11 mouse cellular contexts compared by ENCODE assay signal in genomic region chr4:150872681-150873080, GRCm38 (mm10). TPM values are rescaled to one million over a fixed set of nuclear protein-coding genes. Genes with fewer than 3 reads are reported as not detected.
DNase-seq lines count a peak whose midpoint lies in the region; ATAC-seq and TF ChIP-seq lines count a peak whose summit lies in the region.
"Had no signal": no experiment of that assay in that cellular context is flagged by ENCODE, and none has a peak within 500 bp of the region (broad histone marks: within the 10 kb centered on the region; RNA-seq: fewer than 3 reads in every experiment).

No protein-coding gene starts in this region.

- ATAC-seq in heart, embryonic 16.5 days (replicated peaks; ENCODE audit: extremely low read depth, insufficient read depth, low FRiP score): no peak
- ATAC-seq in lung, postnatal 0 days: no peak

- TF ChIP-seq CTCF in lung, postnatal 0 days (IDR thresholded peaks at IDR 0.05): no peak

- no peak overlapping the region for H3K4me2 ChIP-seq in heart, embryonic 16.5 days (ENCODE audit: low read depth, low read length)
- H3K4me2 ChIP-seq in lung, postnatal 0 days (replicated peaks; ENCODE audit: low read depth, low read length): no peak overlapping the region

- H3K9me3 ChIP-seq in heart, embryonic 16.5 days (replicated peaks; ENCODE audit: control insufficient read depth, low read length): no peaks in the 10 kb centered on the region
- no peaks in the 10 kb centered on the region for H3K9me3 ChIP-seq in lung, postnatal 0 days (ENCODE audit: low read length)
- no peaks in the 10 kb centered on the region for H3K9me3 ChIP-seq in limb, embryonic 10.5 days (replicated peaks)

- intact Hi-C loops in heart, postnatal 10 days (cut with DNase I): no loop called here

- H3K9ac ChIP-seq in heart, embryonic 16.5 days (ENCODE audit: low read length): no peak overlapping the region
- H3K9ac ChIP-seq in lung, postnatal 0 days (replicated peaks; ENCODE audit: low read depth): no peak overlapping the region

- peaks cover 25% of the 10 kb centered on the region for H3K4me1 ChIP-seq in heart, embryonic 16.5 days (ENCODE audit: control insufficient read depth, insufficient read depth, low read length)
- H3K4me1 ChIP-seq in lung, postnatal 0 days (ENCODE audit: insufficient read depth, low read depth, low read length): peaks cover 28% of the 10 kb centered on the region; the same call in 1 of the 2 replicates
- H3K4me1 ChIP-seq in limb, embryonic 10.5 days: peaks cover 35% of the 10 kb centered on the region

- peak overlapping the region; percentile 69; the same call in 1 of the 2 replicates for H3K27ac ChIP-seq in heart, embryonic 16.5 days (ENCODE audit: low read length)
- peak overlapping the region; percentile 88 for H3K27ac ChIP-seq in lung, postnatal 0 days (ENCODE audit: low read length)
- peak overlapping the region; percentile 81 for H3K27ac ChIP-seq in limb, embryonic 10.5 days

- H3K4me3 ChIP-seq in heart, embryonic 16.5 days (ENCODE audit: low read length): no peak overlapping the region
- H3K4me3 ChIP-seq in lung, postnatal 0 days (ENCODE audit: low read depth, low read length): no peak overlapping the region
- no peak overlapping the region for H3K4me3 ChIP-seq in limb, embryonic 10.5 days
- H3K4me3 ChIP-seq: heart, adult 2 months had no signal

- DNase-seq in heart, postnatal 10 days: no peak
- DNase-seq in lung, postnatal 0 days (ENCODE audit: low spot score): no peak
- no peak for DNase-seq in lung, postnatal 36 days
- no peak for DNase-seq in limb, embryonic 10.5 days (ENCODE audit: low spot score)
- no peak for DNase-seq in embryo, embryonic 11 days
- DNase-seq in adipocyte (ENCODE audit: low spot score): no peak
- DNase-seq: kidney, postnatal 4 days; lung, adult 2 months had no signal

- no peak for TF ChIP-seq EP300 in lung, postnatal 0 days (IDR thresholded peaks at IDR 0.05)

- H3K27me3 ChIP-seq in heart, embryonic 16.5 days (ENCODE audit: control insufficient read depth, insufficient read depth, low read length): no peaks in the 10 kb centered on the region
- no peaks in the 10 kb centered on the region for H3K27me3 ChIP-seq in lung, postnatal 0 days (replicated peaks; ENCODE audit: insufficient read depth, low read length)
- H3K27me3 ChIP-seq in limb, embryonic 10.5 days (ENCODE audit: low read depth, poor library complexity, severe bottlenecking): no peaks in the 10 kb centered on the region
- H3K27me3 ChIP-seq: CH12.LX had no signal

- WGBS in heart, embryonic 16.5 days: 76% methylated on average over 8 of the region's 8 CpGs
- WGBS in lung, postnatal 0 days: 71% methylated on average over 8 of the region's 8 CpGs
- 76% methylated on average over 8 of the region's 8 CpGs for WGBS in limb, embryonic 10.5 days

- peaks cover 2% of the 10 kb centered on the region; the same call in 1 of the 2 replicates for H3K36me3 ChIP-seq in heart, embryonic 16.5 days (ENCODE audit: control insufficient read depth, insufficient read depth)
- H3K36me3 ChIP-seq in lung, postnatal 0 days (ENCODE audit: insufficient read depth, low read length): no peaks in the 10 kb centered on the region
- peaks cover 21% of the 10 kb centered on the region for H3K36me3 ChIP-seq in limb, embryonic 10.5 days

RNA-seq across cellular contexts. Expression of gene Errfi1, which starts 19.0 kb away (rescaled TPM):
- polyA plus RNA-seq in heart, embryonic 16.5 days (2015; fragmentation: Nextera tagmentation; extraction: Ambion mirVana): 12.8 and 13.9 TPM in 2 replicates
- total RNA-seq in heart, postnatal 10 days (2021): 10 to 100 TPM; 22.0 to 26.6 TPM
- 104 and 106 TPM in 2 replicates for polyA plus RNA-seq in lung, postnatal 0 days (2015; fragmentation: Nextera tagmentation; extraction: Ambion mirVana)
- 25.2 and 25.9 TPM in 2 replicates for polyA plus RNA-seq in limb, embryonic 10.5 days (2016; fragmentation: Nextera tagmentation; extraction: Ambion mirVana)

RNA-seq across cellular contexts. Expression of gene Park7, which starts 41.6 kb away (rescaled TPM):
- 331 and 367 TPM in 2 replicates for polyA plus RNA-seq in heart, embryonic 16.5 days (2015; fragmentation: Nextera tagmentation; extraction: Ambion mirVana)
- 100 to 1,000 TPM; 203 to 204 TPM for total RNA-seq in heart, postnatal 10 days (2021)
- 229 and 241 TPM in 2 replicates for polyA plus RNA-seq in lung, postnatal 0 days (2015; fragmentation: Nextera tagmentation; extraction: Ambion mirVana)
- polyA plus RNA-seq in limb, embryonic 10.5 days (2016; fragmentation: Nextera tagmentation; extraction: Ambion mirVana): 526 and 559 TPM in 2 replicates

RNA-seq across cellular contexts. Expression of gene Tnfrsf9, which starts 41.7 kb away (rescaled TPM):
- 2.7 and 2.9 TPM in 2 replicates for polyA plus RNA-seq in heart, embryonic 16.5 days (2015; fragmentation: Nextera tagmentation; extraction: Ambion mirVana)
- total RNA-seq in heart, postnatal 10 days (2021): under 1 TPM in 1 of 2 experiments, not detected in 1; 0.12 TPM
- 1.1 and 4.4 TPM in 2 replicates for polyA plus RNA-seq in lung, postnatal 0 days (2015; fragmentation: Nextera tagmentation; extraction: Ambion mirVana)
- 0.59 and 1.1 TPM in 2 replicates for polyA plus RNA-seq in limb, embryonic 10.5 days (2016; fragmentation: Nextera tagmentation; extraction: Ambion mirVana)
